Mouse (Mus musculus) bone marrow macrophage, adult 2 months (primary cell): ENCODE results near the gene Pelo. TPM values are rescaled to one million over a fixed set of nuclear protein-coding genes. Genes with fewer than 3 reads are reported as not detected.

Source experiments
- H3K27ac ChIP-seq: 2 replicates; pipeline ENCODE4 v1.5.1; 2012; ENCODE audit warnings: low read depth, low read length; ENCODE audit not compliant: insufficient read depth
- H3K4me1 ChIP-seq: 2 replicates; pipeline ENCODE4 v1.6.1; 2012; ENCODE audit warnings: low read length; ENCODE audit not compliant: control insufficient read depth, insufficient read depth
- H3K4me3 ChIP-seq: 2 replicates; pipeline ENCODE4 v1.5.1; 2012; ENCODE audit warnings: mild to moderate bottlenecking, low read length, moderate library complexity; ENCODE audit not compliant: insufficient read depth
- CTCF ChIP-seq: IDR thresholded peaks from 2 replicates; pipeline ENCODE4 v1.5.1; 2012; ENCODE audit warnings: low read depth, mild to moderate bottlenecking, low read length, moderate library complexity
- POLR2A ChIP-seq: IDR thresholded peaks from 2 replicates; pipeline ENCODE4 v1.6.1; 2012; ENCODE audit warnings: mild to moderate bottlenecking, low read depth, low read length, borderline replicate concordance
- polyA plus RNA-seq: library from polyadenylated mRNA; stranded (reverse); fragments of >200 nt; gene quantifications from 2 replicates; pipeline ENCODE4 v1.2.4, GENCODE M21; 2012; ENCODE audit not compliant: missing spikeins, insufficient read depth, insufficient read length

The Pelo gene
- polyA plus RNA-seq, 1 experiment = 8.4 TPM

- no peaks in the 10 kb centered on the region for H3K4me1 ChIP-seq
- TF ChIP-seq POLR2A = no peak
- TF ChIP-seq CTCF = no peak
- no peak overlapping the region for H3K27ac ChIP-seq
- H3K4me3 ChIP-seq = no peak overlapping the region
Measured at GRCm38 (mm10) chr13:115079996-115080585, 9.9 kb downstream of the Pelo start.

- TF ChIP-seq POLR2A = no peak
- no peak for TF ChIP-seq CTCF
- Histone ChIP-seq H3K4me3 (no peak overlapping the region), H3K27ac (no peak overlapping the region), H3K4me1 (no peaks in the 10 kb centered on the region)
Measured at GRCm38 (mm10) chr13:115078997-115079685, 10.8 kb downstream of the Pelo start.

- Histone ChIP-seq H3K4me3 (no peak overlapping the region), H3K27ac (no peak overlapping the region), H3K4me1 (no peaks in the 10 kb centered on the region)
- TF ChIP-seq CTCF = no peak
- TF ChIP-seq POLR2A = no peak
Measured at GRCm38 (mm10) chr13:115077346-115078134, 12.4 kb downstream of the Pelo start.

GRCm38 (mm10) chr13:115072386-115072785 is 17.6 kb downstream of the Pelo start:
- TF ChIP-seq POLR2A = no peak
- TF ChIP-seq CTCF = no peak
- Histone ChIP-seq H3K4me3 (no peak overlapping the region), H3K27ac (no peak overlapping the region), H3K4me1 (no peaks in the 10 kb centered on the region)

- H3K4me1 ChIP-seq = no peaks in the 10 kb centered on the region
- TF ChIP-seq CTCF (no peak), POLR2A (no peak)
Measured at GRCm38 (mm10) chr13:115071431-115071830, 18.6 kb downstream of the Pelo start.

GRCm38 (mm10) chr13:115067968-115068330 is 22.0 kb downstream of the Pelo start:
- H3K27ac ChIP-seq = no peak overlapping the region
- no peaks in the 10 kb centered on the region for H3K4me1 ChIP-seq
- TF ChIP-seq POLR2A = no peak
- TF ChIP-seq CTCF = no peak
- H3K4me3 ChIP-seq = no peak overlapping the region

More at GRCm38 (mm10) chr13:115071431-115071830, 18.6 kb downstream of the Pelo start:
- H3K4me3 ChIP-seq = no peak overlapping the region
- no peak overlapping the region for H3K27ac ChIP-seq

- no peak for TF ChIP-seq CTCF
- Histone ChIP-seq H3K27ac (no peak overlapping the region), H3K4me3 (no peak overlapping the region), H3K4me1 (no peaks in the 10 kb centered on the region)
Measured at GRCm38 (mm10) chr13:115067324-115067967, 22.5 kb downstream of the Pelo start.

- H3K4me3 ChIP-seq = no peak overlapping the region
- H3K4me1 ChIP-seq = no peaks in the 10 kb centered on the region
- H3K27ac ChIP-seq = no peak overlapping the region
- no peak for TF ChIP-seq CTCF
- no peak for TF ChIP-seq POLR2A
Measured at GRCm38 (mm10) chr13:115057555-115057954, 32.4 kb downstream of the Pelo start.

- TF ChIP-seq CTCF = no peak
- no peak for TF ChIP-seq POLR2A
- no peak overlapping the region for H3K27ac ChIP-seq
- no peak overlapping the region for H3K4me3 ChIP-seq
- no peaks in the 10 kb centered on the region for H3K4me1 ChIP-seq
Measured at GRCm38 (mm10) chr13:115054783-115055182, 35.2 kb downstream of the Pelo start.
